25 mouse cellular contexts compared by ENCODE assay signal in the genomic region with DNA sequence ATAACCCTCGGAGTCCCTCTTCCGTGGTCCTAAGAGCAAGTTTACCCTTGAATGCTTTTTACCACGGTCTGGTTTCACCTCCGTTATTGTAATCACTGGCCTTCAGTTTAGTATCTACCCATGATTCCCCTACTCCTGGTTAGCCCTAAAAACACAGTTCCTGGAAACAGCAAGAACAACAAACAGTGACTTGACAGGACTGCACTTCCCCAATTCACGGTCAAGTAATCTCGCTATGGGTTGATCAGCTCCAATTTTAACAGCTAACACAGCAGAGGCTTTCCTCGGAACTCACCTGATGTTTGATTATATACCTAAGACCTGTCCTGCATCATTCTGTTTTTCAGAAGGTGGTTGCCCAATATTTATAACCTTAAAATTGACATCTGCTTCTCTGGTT. TPM values are rescaled to one million over a fixed set of nuclear protein-coding genes. Genes with fewer than 3 reads are reported as not detected.
A peak's percentile ranks its signal among the peaks of the same experiment; 100 is the strongest.
DNase-seq lines count a peak whose midpoint lies in the region; ATAC-seq and TF ChIP-seq lines count a peak whose summit lies in the region.
"Had no signal": no experiment of that assay in that cellular context is flagged by ENCODE, and none has a peak within 500 bp of the region (broad histone marks: within the 10 kb centered on the region; RNA-seq: fewer than 3 reads in every experiment).

No protein-coding gene starts in this region.

- 94% methylated on average over 7 of the region's 7 CpGs for WGBS in midbrain, embryonic 15.5 days

- no peak overlapping the region for H3K4me3 ChIP-seq in MEL (ENCODE audit: control insufficient read depth in 1 of 2, insufficient read depth in 1 of 2, low read depth in 2 of 2, low read length in 2 of 2)
- H3K4me3 ChIP-seq in midbrain, embryonic 15.5 days, result no peak overlapping the region
- H3K4me3 ChIP-seq: embryonic facial prominence, embryonic 10.5 days; embryonic facial prominence, embryonic 12.5 days; forebrain, embryonic 13.5 days; forebrain, embryonic 15.5 days had no signal

- TF ChIP-seq EP300 in MEL (IDR thresholded peaks at IDR 0.05; ENCODE audit: low read depth in 1 of 2, low read length in 2 of 2), result no peak

- no peaks in the 10 kb centered on the region for H3K79me2 ChIP-seq in MEL (ENCODE audit: control insufficient read depth, insufficient read depth, low read length, poor library complexity)

- peak; percentile 38 for DNase-seq in MEL (ENCODE audit: low read depth, low spot score)
- DNase-seq in B cell, adult 2 months, result no peak
- DNase-seq: adrenal gland, adult 8-10 months; adrenal gland, postnatal 14 days; adrenal gland, postnatal 36 days; cerebellum, adult 11-12 months; cerebellum, adult 2 months; cerebellum, adult 9-10 months; cerebellum, postnatal 10 days; cerebellum, postnatal 25 days; forebrain, postnatal 0 days had no signal

- TF ChIP-seq POLR2A in MEL (IDR thresholded peaks at IDR 0.05; ENCODE audit: control insufficient read depth in 1 of 2, insufficient read depth in 1 of 2, low read depth in 1 of 2, low read length in 2 of 2, poor library complexity in 1 of 2), result no peak

- no peak overlapping the region for H3K27ac ChIP-seq in MEL (ENCODE audit: control insufficient read depth, low read depth, low read length)
- no peak overlapping the region for H3K27ac ChIP-seq in midbrain, embryonic 15.5 days
- H3K27ac ChIP-seq: embryonic facial prominence, embryonic 10.5 days; embryonic facial prominence, embryonic 12.5 days; forebrain, embryonic 13.5 days; forebrain, embryonic 15.5 days had no signal

- TF ChIP-seq CTCF in MEL (IDR thresholded peaks at IDR 0.05 in 2 of 3, conservative IDR thresholded peaks at IDR 0.05 in 1 of 3; ENCODE audit: control insufficient read depth in 1 of 3, insufficient read depth in 1 of 3, low read depth in 2 of 3, low read length in 3 of 3, poor library complexity in 1 of 3, severe bottlenecking in 1 of 3), result 0 out of 6 replicates have a peak, but pooled peaks of 1 of the 3 experiments have one; percentile 7

- ATAC-seq in hematopoietic stem cell, adult 5-6 weeks (replicated peaks in 1 of 2; ENCODE audit: insufficient read depth in 1 of 2, low FRiP score in 2 of 2, low TSS enrichment in 1 of 2, low read depth in 1 of 2, poor library complexity in 2 of 2, severe bottlenecking in 2 of 2), result peak; percentile 69 to 71
- no peak for ATAC-seq in midbrain, embryonic 15.5 days (replicated peaks)
- no peak for ATAC-seq in frontal cortex, adult (ENCODE audit: low TSS enrichment)
- ATAC-seq: activated CD4-positive, CD25-positive, alpha-beta regulatory T cell, adult 4 months; CD4-positive, CD25-positive, alpha-beta regulatory T cell, adult 4 months; forebrain, embryonic 13.5 days; forebrain, embryonic 15.5 days; forebrain, postnatal 0 days; Patski had no signal

- H3K9me3 ChIP-seq in MEL (replicated peaks; ENCODE audit: insufficient read depth, low read length), result no peaks in the 10 kb centered on the region
- H3K9me3 ChIP-seq in midbrain, embryonic 15.5 days, result no peaks in the 10 kb centered on the region
- H3K9me3 ChIP-seq: embryonic facial prominence, embryonic 12.5 days; forebrain, embryonic 13.5 days; forebrain, embryonic 15.5 days had no signal

- no peaks in the 10 kb centered on the region for H3K4me1 ChIP-seq in MEL (ENCODE audit: control insufficient read depth in 1 of 2, insufficient read depth in 2 of 2, low read length in 2 of 2)
- H3K4me1 ChIP-seq in midbrain, embryonic 15.5 days, result peaks cover 20% of the 10 kb centered on the region
- H3K4me1 ChIP-seq: embryonic facial prominence, embryonic 10.5 days; embryonic facial prominence, embryonic 12.5 days; forebrain, embryonic 13.5 days had no signal

- peaks cover 0 to 70% of the 10 kb centered on the region in 2 experiments; a peak in 2 of 4 replicates for H3K36me3 ChIP-seq in MEL (ENCODE audit: control insufficient read depth in 1 of 2, insufficient read depth in 2 of 2, low read length in 2 of 2)
- peaks cover 12% of the 10 kb centered on the region for H3K36me3 ChIP-seq in midbrain, embryonic 15.5 days (replicated peaks)

- H3K4me2 ChIP-seq in midbrain, embryonic 15.5 days, result no peak overlapping the region
- H3K4me2 ChIP-seq: embryonic facial prominence, embryonic 12.5 days; forebrain, embryonic 13.5 days; forebrain, embryonic 15.5 days had no signal

- TF ChIP-seq RAD21 in MEL (IDR thresholded peaks at IDR 0.05; ENCODE audit: low read depth, low read length), result no peak

- no peak overlapping the region for H3K9ac ChIP-seq in MEL (ENCODE audit: control insufficient read depth, low read depth, low read length, poor library complexity, severe bottlenecking)
- H3K9ac ChIP-seq in midbrain, embryonic 15.5 days, result no peak overlapping the region
- H3K9ac ChIP-seq: embryonic facial prominence, embryonic 12.5 days; forebrain, embryonic 13.5 days; forebrain, embryonic 15.5 days; forebrain, postnatal 0 days had no signal

- no peaks in the 10 kb centered on the region for H3K27me3 ChIP-seq in MEL (ENCODE audit: control insufficient read depth in 1 of 2, insufficient read depth in 2 of 2, low read length in 2 of 2)
- H3K27me3 ChIP-seq in midbrain, embryonic 15.5 days (replicated peaks), result no peaks in the 10 kb centered on the region
- H3K27me3 ChIP-seq: CH12.LX; embryonic facial prominence, embryonic 12.5 days; forebrain, embryonic 13.5 days; forebrain, embryonic 15.5 days; Patski had no signal

TF ChIP-seq in MEL, 35 proteins besides CTCF, POLR2A, EP300 and RAD21:
- TF ChIP-seq ZMIZ1 (IDR thresholded peaks at IDR 0.05; ENCODE audit: low read depth, low read length), result no peak

RNA-seq across cellular contexts. Expression of a gene that starts 16.8 kb away (rescaled TPM):
- total RNA-seq in MEL (2012; rRNA removed), result 126 and 136 TPM in 2 replicates
- polyA plus RNA-seq in MEL (2012; ENCODE audit: insufficient read depth in 1 of 2, insufficient read length in 2 of 2, low read depth in 1 of 2, low replicate concordance in 2 of 2, missing spikeins in 1 of 2), result 100 to 1,000 TPM; 149 to 367 TPM
- 47.7 and 50.2 TPM in 2 replicates for total RNA-seq in hematopoietic stem cell, adult 5-6 weeks (2017)
- polyA plus RNA-seq in midbrain, embryonic 15.5 days (2015; fragmentation: Nextera tagmentation; extraction: Ambion mirVana), result 49.0 and 56.9 TPM in 2 replicates

RNA-seq across cellular contexts. Expression of a gene that starts 33.5 kb away (rescaled TPM):
- not detected in 2 replicates for total RNA-seq in MEL (2012; rRNA removed)
- polyA plus RNA-seq in MEL (2012; ENCODE audit: insufficient read depth in 1 of 2, insufficient read length in 2 of 2, low read depth in 1 of 2, low replicate concordance in 2 of 2, missing spikeins in 1 of 2), result not detected
- not detected in 2 replicates for total RNA-seq in hematopoietic stem cell, adult 5-6 weeks (2017)
- polyA plus RNA-seq in midbrain, embryonic 15.5 days (2015; fragmentation: Nextera tagmentation; extraction: Ambion mirVana), result 0.41 and 0.49 TPM in 2 replicates
- total RNA-seq: adrenal gland, adult 18-20 months; adrenal gland, adult 8-10 months; adrenal gland, postnatal 14 days; adrenal gland, postnatal 36 days; CH12.LX; forebrain, postnatal 0 days had no signal
- polyA plus RNA-seq: activated CD4-positive, CD25-positive, alpha-beta regulatory T cell, adult 4 months; CD4-positive, CD25-positive, alpha-beta regulatory T cell, adult 4 months; embryonic facial prominence, embryonic 10.5 days; embryonic facial prominence, embryonic 14.5 days; forebrain, embryonic 11.5 days; forebrain, embryonic 13.5 days; forebrain, embryonic 15.5 days; forebrain, postnatal 0 days; Patski had no signal

RNA-seq across cellular contexts. Expression of a gene that starts 35.5 kb away (rescaled TPM):
- 0.08 TPM in 1 of 2 replicates, not detected in the other for total RNA-seq in MEL (2012; rRNA removed)
- 1 to 10 TPM in 1 of 2 experiments, not detected in 1; 1.0 TPM for polyA plus RNA-seq in MEL (2012; ENCODE audit: insufficient read depth in 1 of 2, insufficient read length in 2 of 2, low read depth in 1 of 2, low replicate concordance in 2 of 2, missing spikeins in 1 of 2)
- total RNA-seq in hematopoietic stem cell, adult 5-6 weeks (2017), result not detected in 2 replicates
- polyA plus RNA-seq in midbrain, embryonic 15.5 days (2015; fragmentation: Nextera tagmentation; extraction: Ambion mirVana), result 64.0 and 65.9 TPM in 2 replicates

RNA-seq across cellular contexts. Expression of a gene that starts 44.1 kb away (rescaled TPM):
- not detected in 2 replicates for total RNA-seq in MEL (2012; rRNA removed)
- polyA plus RNA-seq in MEL (2012; ENCODE audit: insufficient read depth in 1 of 2, insufficient read length in 2 of 2, low read depth in 1 of 2, low replicate concordance in 2 of 2, missing spikeins in 1 of 2), result not detected
- total RNA-seq in hematopoietic stem cell, adult 5-6 weeks (2017), result not detected in 2 replicates
- 1.3 and 1.4 TPM in 2 replicates for polyA plus RNA-seq in midbrain, embryonic 15.5 days (2015; fragmentation: Nextera tagmentation; extraction: Ambion mirVana)
- total RNA-seq: CH12.LX had no signal
- polyA plus RNA-seq: activated CD4-positive, CD25-positive, alpha-beta regulatory T cell, adult 4 months; CD4-positive, CD25-positive, alpha-beta regulatory T cell, adult 4 months; embryonic facial prominence, embryonic 10.5 days; forebrain, embryonic 15.5 days had no signal

RNA-seq across cellular contexts. Expression of a gene that starts 55.8 kb away (rescaled TPM):
- total RNA-seq in MEL (2012; rRNA removed), result not detected in 2 replicates
- polyA plus RNA-seq in MEL (2012; ENCODE audit: insufficient read depth in 1 of 2, insufficient read length in 2 of 2, low read depth in 1 of 2, low replicate concordance in 2 of 2, missing spikeins in 1 of 2), result not detected
- total RNA-seq in hematopoietic stem cell, adult 5-6 weeks (2017), result not detected in 2 replicates
- not detected in 2 replicates for polyA plus RNA-seq in midbrain, embryonic 15.5 days (2015; fragmentation: Nextera tagmentation; extraction: Ambion mirVana)
- total RNA-seq: CH12.LX; forebrain, postnatal 0 days had no signal
- polyA plus RNA-seq: activated CD4-positive, CD25-positive, alpha-beta regulatory T cell, adult 4 months; CD4-positive, CD25-positive, alpha-beta regulatory T cell, adult 4 months; embryonic facial prominence, embryonic 10.5 days; embryonic facial prominence, embryonic 12.5 days; forebrain, embryonic 11.5 days; forebrain, embryonic 13.5 days; forebrain, embryonic 15.5 days; forebrain, postnatal 0 days; Patski had no signal

Comparison
In these comparisons a context has a peak if more than half of its experiments do, and no peak if none do; other contexts are left out.
1. ATAC-seq: peak in hematopoietic stem cell, adult 5-6 weeks (2 of 2); none in midbrain, embryonic 15.5 days (single experiment) and frontal cortex, adult (single experiment).